Mouse (Mus musculus) midbrain, embryonic 11.5 days (tissue): ENCODE results near the gene Tmem63a. TPM values are rescaled to one million over a fixed set of nuclear protein-coding genes. Genes with fewer than 3 reads are reported as not detected.
"Not testable (repeated sequence)": the region's sequence is repeated elsewhere in the genome, so short reads cannot be mapped to it uniquely, and the experiment has no call there.

Experiments
- ATAC-seq: fragments of 200-750 bp; cut with Nextera tagmentation; 2 replicates; pipeline ENCODE4 v1.8.0; 2017; ENCODE audit warnings: moderate TSS enrichment, moderate library complexity; ENCODE audit not compliant: low FRiP score
- DNase-seq: peaks from one replicate; pipeline ENCODE4 v3.0.0; 2015; ENCODE audit warnings: low spot score; ENCODE audit errors: missing footprints
- H3K27ac ChIP-seq: fragments of 300-500 bp; sonication (generic); 2 replicates; pipeline ENCODE4 v1.5.1; 2014; ENCODE audit warnings: low read depth, low read length
- H3K27me3 ChIP-seq: fragments of 300-500 bp; sonication (generic); 2 replicates; pipeline ENCODE4 v1.6.1; 2014; ENCODE audit warnings: mild to moderate bottlenecking, low read length, moderate library complexity, mixed read lengths; ENCODE audit not compliant: control insufficient read depth, insufficient read depth
- H3K36me3 ChIP-seq: fragments of 300-500 bp; sonication (generic); 2 replicates; pipeline ENCODE4 v1.6.1; 2014; ENCODE audit warnings: mild to moderate bottlenecking, low read length, moderate library complexity, mixed read lengths; ENCODE audit not compliant: control insufficient read depth, insufficient read depth
- H3K4me1 ChIP-seq: fragments of 300-500 bp; sonication (generic); 2 replicates; pipeline ENCODE4 v1.6.1; 2014; ENCODE audit warnings: low read length; ENCODE audit not compliant: control insufficient read depth, insufficient read depth
- H3K4me2 ChIP-seq: fragments of 300-500 bp; sonication (generic); 2 replicates; pipeline ENCODE4 v1.6.1; 2014; ENCODE audit warnings: mild to moderate bottlenecking, moderate library complexity
- H3K4me3 ChIP-seq: fragments of 300-500 bp; sonication (generic); 2 replicates; pipeline ENCODE4 v1.5.1; 2014; ENCODE audit warnings: low read depth, low read length
- H3K9ac ChIP-seq: fragments of 300-500 bp; sonication (generic); 2 replicates; pipeline ENCODE4 v1.6.1; 2014; ENCODE audit warnings: low read length
- H3K9me3 ChIP-seq: fragments of 300-500 bp; sonication (generic); 2 replicates; pipeline ENCODE4 v1.6.1; 2016; ENCODE audit warnings: low read length; ENCODE audit not compliant: control insufficient read depth
- whole genome bisulfite sequencing: fragments of 180-500 bp; shearing (Covaris S2); extraction: QIAGEN DNeasy Blood & Tissue Kit; methylation state at CpG from one replicate; pipeline ENCODE4 v1.1.7; 2014; 5-methylcytosine and 5-hydroxymethylcytosine counted together
- polyA plus RNA-seq: library from polyadenylated mRNA; unstranded; fragments of >200 nt; fragmentation: Nextera tagmentation; extraction: Ambion mirVana; gene quantifications from 2 replicates; pipeline ENCODE4 v1.2.1, GENCODE M21; 2014

Gene Tmem63a
- 2.4 and 2.5 TPM in 2 replicates for polyA plus RNA-seq

DNA sequence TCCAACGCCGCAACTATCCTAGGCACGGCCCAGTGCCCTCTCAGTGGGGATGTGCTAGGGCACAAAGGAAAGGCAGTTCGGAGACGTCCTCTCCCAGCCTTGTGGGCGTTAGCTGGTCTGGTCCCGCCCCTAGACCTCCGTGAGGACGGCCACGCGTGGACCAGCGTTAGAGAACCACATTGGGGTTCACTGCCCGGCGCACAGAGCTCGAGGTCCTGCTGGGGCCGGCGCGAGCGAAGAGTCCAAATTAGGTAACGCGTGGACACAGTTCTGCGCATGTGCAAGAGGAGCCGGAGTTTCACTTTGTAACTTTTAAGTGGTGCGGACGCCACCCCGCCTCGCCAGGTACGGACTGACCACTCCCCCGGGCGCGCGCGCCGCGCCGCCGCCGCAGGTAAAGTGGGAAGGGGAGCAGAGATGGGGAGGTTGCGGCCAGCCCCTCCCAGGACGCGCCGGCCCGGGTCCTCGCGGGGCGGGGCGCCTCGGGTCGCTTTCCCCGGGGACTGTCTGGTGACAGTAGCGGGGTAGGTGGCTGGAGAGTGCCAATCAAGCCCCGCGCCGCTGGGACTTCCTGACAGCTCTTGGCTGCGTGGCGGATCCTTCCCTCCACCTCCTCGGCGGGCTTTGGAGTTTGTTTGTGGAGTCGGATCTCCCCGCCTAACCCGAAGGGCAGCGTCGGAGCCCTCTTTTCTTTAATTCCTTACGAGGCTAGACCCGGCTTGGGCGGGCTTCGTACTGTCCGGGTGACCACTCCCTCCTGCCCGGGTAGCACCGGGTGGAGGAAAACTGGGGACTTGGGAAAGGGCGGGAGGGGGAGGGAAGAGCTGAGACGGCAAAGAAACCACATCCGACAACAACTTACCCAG is at the start of gene Tmem63a:
Tmem63a (plus strand) TSS at position 179 of the 866 bp plus-strand sequence.
- Histone ChIP-seq H3K27me3 (peaks cover 37% of the 10 kb centered on the region), H3K4me1 (peaks cover 11% of the 10 kb centered on the region; the same call in 1 of the 2 replicates), H3K4me3 (peak within 1 kb of the TSS; percentile 66), H3K9me3 (no peaks in the 10 kb centered on the region), H3K36me3 (no peaks in the 10 kb centered on the region), H3K4me2 (peak within 1 kb of the TSS; percentile 83), H3K9ac (peak within 1 kb of the TSS; percentile 56), H3K27ac (no peak within 1 kb of the TSS)
- WGBS: under 1% methylated on average over 73 of the region's 73 CpGs
- peak; percentile 72 for ATAC-seq
- peak; percentile 95 for DNase-seq

DNA sequence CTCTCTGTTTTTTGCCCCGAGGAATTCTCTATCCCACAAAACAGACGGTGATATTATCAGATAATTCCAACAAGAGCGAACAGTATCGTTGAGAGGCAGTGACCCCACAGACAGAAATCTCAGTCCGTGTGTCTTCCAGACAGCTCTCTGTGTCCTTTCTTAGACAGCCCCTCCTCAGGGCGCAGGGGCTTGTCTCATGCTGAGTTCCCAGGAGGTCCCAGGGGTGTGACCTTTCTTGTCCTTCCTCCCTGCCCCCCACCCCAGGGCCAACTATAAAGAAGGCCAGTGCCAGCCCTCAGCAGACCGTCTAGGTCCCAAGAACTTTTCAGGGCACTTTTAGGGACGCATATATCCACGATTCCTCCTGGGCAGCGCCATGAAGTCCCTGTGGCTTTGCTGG is 49.3 kb upstream of the Tmem63a start, which contains the start of gene Lefty2:
Lefty2 (plus strand) TSS at position 301 of the 400 bp plus-strand sequence.
- ATAC-seq (no peak), DNase-seq (no peak)
- H3K4me2 ChIP-seq: no peak within 1 kb of the TSS
- no peak within 1 kb of the TSS for H3K9ac ChIP-seq
- no peaks in the 10 kb centered on the region for H3K9me3 ChIP-seq
- 62% methylated on average over 10 of the region's 10 CpGs for WGBS
- no peaks in the 10 kb centered on the region for H3K36me3 ChIP-seq
- H3K27me3 ChIP-seq: peaks cover 24% of the 10 kb centered on the region
- H3K4me3 ChIP-seq: no peak within 1 kb of the TSS
- no peak within 1 kb of the TSS for H3K27ac ChIP-seq
- peaks cover 8% of the 10 kb centered on the region for H3K4me1 ChIP-seq

DNA sequence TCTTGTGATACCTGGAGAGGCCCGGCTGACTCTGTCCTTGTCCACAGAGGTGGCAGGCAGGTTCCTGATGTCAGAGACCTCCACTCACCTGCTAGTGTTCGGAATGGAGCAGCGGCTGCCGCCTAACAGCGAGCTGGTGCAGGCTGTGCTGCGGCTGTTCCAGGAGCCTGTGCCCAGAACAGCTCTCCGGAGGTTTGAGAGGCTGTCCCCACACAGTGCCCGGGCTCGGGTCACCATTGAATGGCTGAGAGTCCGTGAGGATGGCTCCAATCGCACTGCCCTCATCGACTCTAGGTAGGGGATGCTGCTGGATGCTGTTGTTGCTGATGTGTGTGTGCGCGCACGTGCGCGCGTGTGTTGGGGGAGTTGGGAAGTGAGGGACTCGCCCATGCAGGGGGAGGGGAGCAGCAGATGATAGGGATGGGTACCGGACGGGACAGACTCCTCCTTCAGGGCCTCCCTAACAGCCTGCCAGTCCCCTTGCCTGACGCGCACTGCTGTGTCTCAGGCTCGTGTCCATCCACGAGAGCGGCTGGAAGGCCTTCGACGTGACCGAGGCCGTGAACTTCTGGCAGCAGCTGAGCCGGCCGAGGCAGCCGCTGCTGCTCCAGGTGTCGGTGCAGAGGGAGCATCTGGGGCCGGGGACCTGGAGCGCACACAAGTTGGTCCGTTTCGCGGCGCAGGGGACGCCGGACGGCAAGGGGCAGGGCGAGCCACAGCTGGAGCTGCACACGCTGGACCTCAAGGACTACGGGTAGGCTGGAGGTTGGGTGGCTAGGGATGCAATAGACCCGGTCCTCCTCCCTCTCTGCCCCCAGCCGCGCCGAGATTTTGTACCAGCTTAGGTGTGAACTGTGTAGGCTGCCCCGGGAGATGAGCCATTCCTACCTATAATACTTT is 47.8 kb upstream of the Tmem63a start:
- whole genome bisulfite sequencing: 5% methylated on average over 46 of the region's 51 CpGs
- not testable (repeated sequence) for H3K4me1 ChIP-seq, H3K36me3 ChIP-seq, H3K4me3 ChIP-seq, H3K9ac ChIP-seq, ATAC-seq, DNase-seq, H3K27ac ChIP-seq, H3K9me3 ChIP-seq
- Histone ChIP-seq H3K4me2 (peak overlapping the region; percentile 17; the same call in 1 of the 2 replicates), H3K27me3 (peaks cover 24% of the 10 kb centered on the region)

DNA sequence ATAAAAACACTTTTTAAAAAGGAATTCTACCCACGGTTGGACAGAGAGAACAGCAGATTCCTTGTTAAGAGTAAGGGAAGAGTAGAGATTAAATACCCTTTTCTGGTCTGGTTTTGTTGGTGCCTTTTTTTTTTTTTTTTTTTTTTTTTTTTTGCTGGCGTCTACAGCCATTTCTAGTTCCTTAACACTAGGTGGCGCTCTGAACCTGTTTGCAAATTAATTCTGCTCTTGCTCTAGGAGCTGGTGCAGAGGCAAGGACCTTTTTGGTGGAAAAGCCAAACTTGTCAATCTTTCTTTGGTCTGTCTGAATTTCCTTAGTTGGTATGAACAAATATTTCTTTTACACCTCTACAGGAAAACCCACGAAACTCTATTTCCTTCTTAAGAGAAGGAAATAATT is 41.0 kb upstream of the Tmem63a start:
- Histone ChIP-seq H3K4me3 (no peak overlapping the region), H3K27ac (no peak overlapping the region), H3K9ac (no peak overlapping the region), H3K4me2 (no peak overlapping the region), H3K4me1 (peaks cover 11% of the 10 kb centered on the region), H3K27me3 (no peaks in the 10 kb centered on the region), H3K36me3 (no peaks in the 10 kb centered on the region), H3K9me3 (no peaks in the 10 kb centered on the region)
- ATAC-seq (no peak), DNase-seq (no peak)
- 3% methylated on average over 4 of the region's 4 CpGs for WGBS

DNA sequence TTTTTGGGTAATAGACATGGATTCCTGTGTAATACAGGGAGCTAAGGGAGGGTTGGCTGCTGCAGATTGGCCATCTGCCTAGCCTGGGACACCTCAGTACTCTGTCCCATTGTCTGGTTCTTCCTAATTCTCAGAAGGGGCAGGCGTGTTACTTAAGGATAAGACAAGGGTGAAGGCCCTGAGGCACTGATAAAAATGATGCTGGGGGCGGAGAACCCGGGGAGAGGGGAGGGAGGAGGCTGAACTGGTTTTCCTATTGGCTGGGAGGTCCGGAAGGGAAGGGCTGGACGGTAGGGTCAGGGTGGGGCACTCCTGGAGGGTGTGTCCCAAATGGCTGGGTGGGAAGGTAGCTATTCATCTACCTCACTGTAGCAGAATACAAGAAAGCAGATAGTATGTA is 39.2 kb upstream of the Tmem63a start:
- Histone ChIP-seq H3K9ac (no peak overlapping the region), H3K9me3 (no peaks in the 10 kb centered on the region), H3K4me3 (no peak overlapping the region), H3K4me1 (peaks cover 11% of the 10 kb centered on the region), H3K27me3 (no peaks in the 10 kb centered on the region), H3K4me2 (no peak overlapping the region), H3K27ac (no peak overlapping the region), H3K36me3 (peaks cover 5% of the 10 kb centered on the region)
- ATAC-seq: no peak
- DNase-seq: no peak
- 38% methylated on average over 5 of the region's 5 CpGs for WGBS

DNA sequence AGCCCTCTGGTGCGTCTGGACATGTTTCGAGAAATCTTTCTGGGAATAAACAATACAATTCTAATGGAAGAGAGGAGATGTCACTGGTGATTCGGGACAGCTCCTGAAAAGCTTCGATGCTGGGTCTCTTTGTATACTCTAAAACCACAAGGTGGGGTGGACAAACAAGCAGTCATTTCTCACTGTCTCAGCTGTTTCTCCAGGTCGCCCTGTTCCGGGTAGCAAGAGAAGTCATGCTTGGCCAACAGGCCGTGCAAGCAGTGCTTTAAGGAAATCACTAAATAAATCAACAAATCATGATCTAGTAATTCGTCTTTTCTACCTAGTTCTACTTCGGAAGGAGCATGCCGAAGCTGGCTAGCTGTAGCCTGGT is 38.5 kb upstream of the Tmem63a start:
- H3K36me3 ChIP-seq: peaks cover 5% of the 10 kb centered on the region
- H3K9ac ChIP-seq: peak overlapping the region; percentile 43
- H3K9me3 ChIP-seq: no peaks in the 10 kb centered on the region
- H3K4me3 ChIP-seq: peak overlapping the region; percentile 83
- peaks cover 11% of the 10 kb centered on the region for H3K4me1 ChIP-seq
- 40% methylated on average over 10 of the region's 10 CpGs for WGBS
- H3K27me3 ChIP-seq: no peaks in the 10 kb centered on the region
- peak overlapping the region; percentile 70 for H3K4me2 ChIP-seq
- peak overlapping the region; percentile 21; the same call in 1 of the 2 replicates for H3K27ac ChIP-seq
- DNase-seq: no peak
- ATAC-seq: peak; percentile 2; the same call in 1 of the 2 replicates

DNA sequence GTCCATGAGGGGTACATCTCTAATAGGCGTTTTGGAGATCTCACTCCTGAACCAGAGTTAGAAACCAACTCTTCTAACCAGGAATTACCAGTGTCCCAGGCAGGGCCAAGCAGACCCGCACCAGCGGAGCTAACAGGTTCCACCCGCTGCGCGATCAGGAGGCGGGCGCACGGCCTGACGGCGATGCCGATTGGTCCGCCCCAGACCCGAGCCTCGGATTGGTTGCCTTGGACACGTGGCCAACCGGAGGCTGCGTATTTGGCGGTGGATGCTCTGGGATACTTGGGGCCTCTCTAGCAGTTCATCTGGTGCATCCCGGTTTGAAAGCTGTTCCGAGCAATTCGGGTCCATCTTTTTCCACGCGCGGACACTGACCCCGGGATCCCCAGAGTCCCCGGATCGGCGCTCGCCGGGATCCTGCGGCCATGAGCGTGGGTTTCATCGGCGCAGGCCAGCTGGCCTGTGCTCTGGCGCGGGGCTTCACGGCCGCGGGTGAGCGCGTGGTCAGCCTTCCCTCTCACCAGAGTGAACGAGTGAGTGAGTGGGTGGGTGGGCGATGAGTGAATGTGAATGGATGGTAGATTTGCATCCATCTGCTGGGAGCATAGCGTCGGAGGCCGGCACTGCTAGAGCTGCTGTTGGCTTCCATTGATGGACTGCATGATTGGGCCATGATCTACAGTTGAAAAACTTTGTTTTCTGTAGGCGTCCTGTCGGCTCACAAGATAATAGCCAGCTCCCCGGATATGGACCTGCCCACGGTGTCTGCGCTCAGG is 37.9 kb upstream of the Tmem63a start, which contains the start of gene Pycr2:
Pycr2 (plus strand) TSS at position 255 of the 776 bp plus-strand sequence.
- Histone ChIP-seq H3K9ac (peak within 1 kb of the TSS; percentile 94), H3K27ac (peak within 1 kb of the TSS; percentile 67), H3K4me1 (peaks cover 11% of the 10 kb centered on the region), H3K27me3 (no peaks in the 10 kb centered on the region), H3K4me2 (peak within 1 kb of the TSS; percentile 70), H3K4me3 (peak within 1 kb of the TSS; percentile 83), H3K36me3 (peaks cover 5% of the 10 kb centered on the region), H3K9me3 (no peaks in the 10 kb centered on the region)
- DNase-seq (peak; percentile 98), ATAC-seq (peak; percentile 99)
- under 1% methylated on average over 52 of the region's 52 CpGs for WGBS

DNA sequence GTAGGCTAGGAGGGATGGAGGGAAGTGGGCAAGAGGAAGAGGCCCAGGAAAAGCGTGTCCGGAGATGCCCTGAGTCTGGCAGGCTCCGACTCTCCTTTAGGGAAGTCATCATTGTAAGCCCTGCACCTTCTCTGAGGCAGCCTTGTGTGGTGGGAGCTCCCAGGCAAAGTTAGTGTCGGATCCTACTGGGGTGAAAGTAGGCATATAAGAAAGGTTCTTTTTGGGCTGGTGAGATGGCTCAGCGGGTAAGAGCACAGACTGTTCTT is 37.4 kb upstream of the Tmem63a start:
- Histone ChIP-seq H3K36me3 (peaks cover 5% of the 10 kb centered on the region), H3K4me1 (peaks cover 11% of the 10 kb centered on the region), H3K27me3 (no peaks in the 10 kb centered on the region), H3K9ac (peak overlapping the region; percentile 94), H3K4me3 (peak overlapping the region; percentile 83), H3K27ac (no peak overlapping the region), H3K4me2 (peak overlapping the region; percentile 70), H3K9me3 (no peaks in the 10 kb centered on the region)
- 2% methylated on average over 5 of the region's 5 CpGs for WGBS
- DNase-seq: peak; percentile 91
- no peak for ATAC-seq
